Mouse (Mus musculus): ENCODE data around the gene Slc5a4b. TPM values are rescaled to one million over a fixed set of nuclear protein-coding genes. Genes with fewer than 3 reads are reported as not detected.

Gene Slc5a4b
- polyA plus RNA-seq, 1 experiment from 2014 or later: 0.05 TPM

- H3K4me1 ChIP-seq (replicated peaks; ENCODE audit: control insufficient read depth, insufficient read depth, low read length): peaks cover 9% of the 10 kb centered on the region
- H3K27me3 ChIP-seq (replicated peaks; ENCODE audit: control insufficient read depth, insufficient read depth, low read length): no peaks in the 10 kb centered on the region
- H3K36me3 ChIP-seq (ENCODE audit: control insufficient read depth, insufficient read depth, low read length): no peaks in the 10 kb centered on the region; the same call in 1 of the 2 replicates
- no peaks in the 10 kb centered on the region for H3K9me3 ChIP-seq (ENCODE audit: control insufficient read depth, low read length)
- ATAC-seq (replicated peaks; ENCODE audit: low FRiP score) (peak; percentile 98), DNase-seq (ENCODE audit: low spot score) (peak; percentile 94)
- H3K4me2 ChIP-seq: peak within 1 kb of the TSS; percentile 71
- H3K4me3 ChIP-seq (ENCODE audit: low read depth, low read length): peak within 1 kb of the TSS; percentile 92
- WGBS: under 1% methylated on average over 52 of the region's 58 CpGs
- peak within 1 kb of the TSS; percentile 98 for H3K9ac ChIP-seq (ENCODE audit: low read depth, low read length)
- peak within 1 kb of the TSS; percentile 79 for H3K27ac ChIP-seq (ENCODE audit: low read depth, low read length)
Measured at GRCm38 (mm10) chr10:76032402-76033118, 78.2 kb downstream of the Slc5a4b start, which contains the start of gene Zfp280b. Gene Zfp280b (plus strand): TSS chr10:76032650.

GRCm38 (mm10) chr10:76031511-76032401 is 79.0 kb downstream of the Slc5a4b start:
- Histone ChIP-seq H3K4me1 (replicated peaks; ENCODE audit: control insufficient read depth, insufficient read depth, low read length) (peaks cover 11% of the 10 kb centered on the region), H3K27me3 (replicated peaks; ENCODE audit: control insufficient read depth, insufficient read depth, low read length) (no peaks in the 10 kb centered on the region), H3K36me3 (ENCODE audit: control insufficient read depth, insufficient read depth, low read length) (no peaks in the 10 kb centered on the region; the same call in 1 of the 2 replicates), H3K9ac (ENCODE audit: low read depth, low read length) (peak overlapping the region; percentile 98), H3K4me3 (ENCODE audit: low read depth, low read length) (peak overlapping the region; percentile 92), H3K4me2 (peak overlapping the region; percentile 71), H3K9me3 (ENCODE audit: control insufficient read depth, low read length) (no peaks in the 10 kb centered on the region), H3K27ac (ENCODE audit: low read depth, low read length) (peak overlapping the region; percentile 79)
- ATAC-seq (replicated peaks; ENCODE audit: low FRiP score): peak; percentile 73
- 46% methylated on average over 14 of the region's 14 CpGs for WGBS
- peak; percentile 45 for DNase-seq (ENCODE audit: low spot score)

- WGBS: 56% methylated on average over 5 of the region's 5 CpGs
- no peak for ATAC-seq (replicated peaks; ENCODE audit: low FRiP score)
- no peaks in the 10 kb centered on the region for H3K9me3 ChIP-seq (ENCODE audit: control insufficient read depth, low read length)
Measured at GRCm38 (mm10) chr10:76030496-76030895, 80.3 kb downstream of the Slc5a4b start.

GRCm38 (mm10) chr10:76029276-76029675 is 81.5 kb downstream of the Slc5a4b start:
- Histone ChIP-seq H3K4me3 (ENCODE audit: low read depth, low read length) (no peak overlapping the region), H3K4me2 (no peak overlapping the region), H3K27me3 (replicated peaks; ENCODE audit: control insufficient read depth, insufficient read depth, low read length) (no peaks in the 10 kb centered on the region), H3K4me1 (replicated peaks; ENCODE audit: control insufficient read depth, insufficient read depth, low read length) (peaks cover 11% of the 10 kb centered on the region), H3K9me3 (ENCODE audit: control insufficient read depth, low read length) (no peaks in the 10 kb centered on the region; the same call in 1 of the 2 replicates), H3K9ac (ENCODE audit: low read depth, low read length) (no peak overlapping the region), H3K36me3 (ENCODE audit: control insufficient read depth, insufficient read depth, low read length) (no peaks in the 10 kb centered on the region; the same call in 1 of the 2 replicates), H3K27ac (ENCODE audit: low read depth, low read length) (no peak overlapping the region)
- ATAC-seq (replicated peaks; ENCODE audit: low FRiP score) (no peak), DNase-seq (ENCODE audit: low spot score) (no peak)
- 77% methylated on average over 5 of the region's 5 CpGs for WGBS

More at GRCm38 (mm10) chr10:76030496-76030895, 80.3 kb downstream of the Slc5a4b start:
- Histone ChIP-seq H3K4me3 (ENCODE audit: low read depth, low read length) (no peak overlapping the region), H3K4me1 (replicated peaks; ENCODE audit: control insufficient read depth, insufficient read depth, low read length) (peaks cover 11% of the 10 kb centered on the region), H3K27me3 (replicated peaks; ENCODE audit: control insufficient read depth, insufficient read depth, low read length) (no peaks in the 10 kb centered on the region), H3K9ac (ENCODE audit: low read depth, low read length) (no peak overlapping the region), H3K27ac (ENCODE audit: low read depth, low read length) (no peak overlapping the region), H3K4me2 (peak overlapping the region; percentile 17), H3K36me3 (ENCODE audit: control insufficient read depth, insufficient read depth, low read length) (no peaks in the 10 kb centered on the region; the same call in 1 of the 2 replicates)
- DNase-seq (ENCODE audit: low spot score): no peak

- Histone ChIP-seq H3K4me3 (ENCODE audit: low read depth, low read length) (no peak overlapping the region), H3K9ac (ENCODE audit: low read depth, low read length) (no peak overlapping the region), H3K36me3 (ENCODE audit: control insufficient read depth, insufficient read depth, low read length) (no peaks in the 10 kb centered on the region), H3K27ac (ENCODE audit: low read depth, low read length) (no peak overlapping the region), H3K4me1 (replicated peaks; ENCODE audit: control insufficient read depth, insufficient read depth, low read length) (peaks cover 6% of the 10 kb centered on the region; the same call in 1 of the 2 replicates), H3K27me3 (replicated peaks; ENCODE audit: control insufficient read depth, insufficient read depth, low read length) (no peaks in the 10 kb centered on the region), H3K9me3 (ENCODE audit: control insufficient read depth, low read length) (no peaks in the 10 kb centered on the region; the same call in 1 of the 2 replicates), H3K4me2 (no peak overlapping the region)
- ATAC-seq (replicated peaks; ENCODE audit: low FRiP score): no peak
- no peak for DNase-seq (ENCODE audit: low spot score)
- 72% methylated on average over 9 of the region's 9 CpGs for WGBS
Measured at GRCm38 (mm10) chr10:76028396-76028795, 82.4 kb downstream of the Slc5a4b start.

GRCm38 (mm10) chr10:76028016-76028366 is 82.8 kb downstream of the Slc5a4b start:
- no peak for ATAC-seq (replicated peaks; ENCODE audit: low FRiP score)
- H3K27ac ChIP-seq (ENCODE audit: low read depth, low read length): no peak overlapping the region

GRCm38 (mm10) chr10:76027127-76028015 is 83.4 kb downstream of the Slc5a4b start:
- Histone ChIP-seq H3K9me3 (ENCODE audit: control insufficient read depth, low read length) (no peaks in the 10 kb centered on the region; the same call in 1 of the 2 replicates), H3K27ac (ENCODE audit: low read depth, low read length) (no peak overlapping the region), H3K36me3 (ENCODE audit: control insufficient read depth, insufficient read depth, low read length) (no peaks in the 10 kb centered on the region), H3K9ac (ENCODE audit: low read depth, low read length) (no peak overlapping the region), H3K27me3 (replicated peaks; ENCODE audit: control insufficient read depth, insufficient read depth, low read length) (no peaks in the 10 kb centered on the region), H3K4me3 (ENCODE audit: low read depth, low read length) (no peak overlapping the region), H3K4me1 (replicated peaks; ENCODE audit: control insufficient read depth, insufficient read depth, low read length) (peaks cover 3% of the 10 kb centered on the region; the same call in 1 of the 2 replicates), H3K4me2 (no peak overlapping the region)
- ATAC-seq (replicated peaks; ENCODE audit: low FRiP score): no peak
- 59% methylated on average over 12 of the region's 12 CpGs for WGBS
- no peak for DNase-seq (ENCODE audit: low spot score)

More at GRCm38 (mm10) chr10:76028016-76028366, 82.8 kb downstream of the Slc5a4b start:
- Histone ChIP-seq H3K4me3 (ENCODE audit: low read depth, low read length) (no peak overlapping the region), H3K27me3 (replicated peaks; ENCODE audit: control insufficient read depth, insufficient read depth, low read length) (no peaks in the 10 kb centered on the region), H3K9ac (ENCODE audit: low read depth, low read length) (no peak overlapping the region), H3K4me1 (replicated peaks; ENCODE audit: control insufficient read depth, insufficient read depth, low read length) (peaks cover 3% of the 10 kb centered on the region; the same call in 1 of the 2 replicates), H3K9me3 (ENCODE audit: control insufficient read depth, low read length) (no peaks in the 10 kb centered on the region; the same call in 1 of the 2 replicates), H3K4me2 (no peak overlapping the region), H3K36me3 (ENCODE audit: control insufficient read depth, insufficient read depth, low read length) (no peaks in the 10 kb centered on the region)
- DNase-seq (ENCODE audit: low spot score): no peak
- 16% methylated on average over 4 of the region's 4 CpGs for WGBS
